Mouse (Mus musculus) left cerebral cortex, adult 18-20 months (tissue): ENCODE results near the gene Trip10. TPM values are rescaled to one million over a fixed set of nuclear protein-coding genes. Genes with fewer than 3 reads are reported as not detected.

Experiments used
- DNase-seq, 2 experiments: peaks; one replicate each; pipeline ENCODE4 v3.0.0; 2021 to 2022; ENCODE audit warnings: low spot score in 2 of 2, mixed read lengths in 1 of 2
- total RNA-seq, 2 experiments: library from RNA; stranded (reverse); gene quantifications; 2 replicates each; pipeline ENCODE4 v1.2.3; 2021

The Trip10 gene
- total RNA-seq, 2 experiments from 2014 or later: 9.5 to 10.2 TPM

DNA sequence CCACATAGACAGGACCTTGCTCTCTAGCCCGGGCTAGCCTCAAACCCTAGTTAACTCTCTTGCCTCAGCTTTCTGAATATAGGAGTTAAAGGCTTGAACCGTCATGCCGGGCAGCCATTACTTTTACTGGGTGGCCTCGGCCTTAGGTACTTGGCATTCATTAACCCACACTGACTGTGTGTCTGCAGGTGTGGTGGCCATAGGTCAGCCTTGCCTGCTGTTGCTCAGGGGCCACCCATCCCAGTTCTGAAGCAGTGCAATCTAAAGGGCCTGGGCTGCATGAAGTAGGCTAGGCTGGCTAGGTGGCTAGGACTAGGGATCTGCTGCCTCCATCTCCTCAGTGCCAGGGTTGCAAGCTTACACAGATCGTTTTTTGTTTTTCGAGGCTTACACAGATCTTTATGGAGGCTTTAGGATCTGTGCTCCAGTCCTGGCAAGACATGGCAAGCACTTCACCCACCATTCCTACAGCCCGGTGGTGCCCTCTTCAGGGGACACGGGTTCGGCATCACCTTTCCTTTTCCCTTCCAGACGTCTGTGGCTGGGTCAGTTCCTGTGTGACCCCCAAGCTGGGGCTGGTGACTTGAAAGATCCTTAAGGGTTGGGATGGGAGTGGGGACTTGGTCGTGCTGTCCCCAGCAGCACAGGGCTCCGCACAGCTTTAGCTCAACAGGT is 14.9 kb upstream of the Trip10 start:
- no peak for DNase-seq

DNA sequence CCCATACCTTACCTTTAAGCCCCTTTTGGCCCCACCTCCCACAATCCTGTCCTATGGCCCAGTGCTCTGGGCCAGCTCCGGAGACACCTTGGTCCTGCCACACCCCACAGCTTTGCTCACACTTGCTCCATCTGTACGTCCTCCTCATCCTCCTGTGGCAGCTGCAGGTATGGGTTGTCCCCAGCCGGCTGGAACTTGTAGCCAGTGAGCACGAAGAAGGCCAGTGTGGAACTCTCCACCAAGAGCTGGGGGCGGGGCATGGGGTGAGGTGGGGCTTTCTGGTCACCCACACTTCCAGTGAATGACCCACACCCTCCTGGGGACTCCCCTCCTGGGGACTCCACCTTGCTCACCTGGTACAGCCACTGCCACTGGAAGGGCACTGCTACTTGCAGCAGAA is 13.5 kb upstream of the Trip10 start:
- no peak for DNase-seq

- no peak for DNase-seq
Observed at GRCm38 (mm10) chr17:57237181-57237580, 12.1 kb upstream of the Trip10 start.

DNA sequence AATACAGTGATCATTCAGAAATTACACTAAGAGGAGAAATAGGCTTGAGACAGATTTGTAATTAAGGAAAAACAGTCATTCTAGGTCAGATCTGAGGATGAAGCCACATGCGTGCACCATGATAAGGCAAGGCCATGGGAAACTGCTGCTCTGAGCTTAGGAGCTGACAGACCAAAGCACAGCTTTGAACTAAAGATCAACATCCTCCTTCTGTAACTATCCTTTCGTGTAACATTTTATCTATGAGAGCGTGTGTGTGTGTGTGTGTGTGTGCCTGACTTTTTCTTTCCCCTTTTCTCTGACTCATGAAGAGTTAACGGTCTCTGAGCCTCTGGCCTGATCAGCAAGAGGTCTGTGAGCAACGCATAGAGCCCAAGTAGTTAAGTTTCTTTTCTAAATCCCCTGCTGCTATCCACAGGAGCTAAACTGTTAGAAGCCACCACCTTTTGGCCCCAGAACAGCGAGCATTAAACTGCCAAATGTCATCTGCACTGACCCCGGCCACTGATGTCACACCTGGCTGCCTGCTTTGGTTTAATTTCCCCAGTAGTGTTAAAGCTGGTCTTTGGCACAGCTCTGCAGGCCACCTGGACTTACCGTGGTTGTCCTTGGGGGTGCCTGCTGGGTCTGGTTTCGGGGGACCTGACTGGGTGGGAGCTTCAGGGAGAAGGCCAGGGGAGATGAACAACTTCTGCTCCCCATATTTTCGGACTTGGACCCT is 5.4 kb upstream of the Trip10 start:
- DNase-seq: no peak

DNA sequence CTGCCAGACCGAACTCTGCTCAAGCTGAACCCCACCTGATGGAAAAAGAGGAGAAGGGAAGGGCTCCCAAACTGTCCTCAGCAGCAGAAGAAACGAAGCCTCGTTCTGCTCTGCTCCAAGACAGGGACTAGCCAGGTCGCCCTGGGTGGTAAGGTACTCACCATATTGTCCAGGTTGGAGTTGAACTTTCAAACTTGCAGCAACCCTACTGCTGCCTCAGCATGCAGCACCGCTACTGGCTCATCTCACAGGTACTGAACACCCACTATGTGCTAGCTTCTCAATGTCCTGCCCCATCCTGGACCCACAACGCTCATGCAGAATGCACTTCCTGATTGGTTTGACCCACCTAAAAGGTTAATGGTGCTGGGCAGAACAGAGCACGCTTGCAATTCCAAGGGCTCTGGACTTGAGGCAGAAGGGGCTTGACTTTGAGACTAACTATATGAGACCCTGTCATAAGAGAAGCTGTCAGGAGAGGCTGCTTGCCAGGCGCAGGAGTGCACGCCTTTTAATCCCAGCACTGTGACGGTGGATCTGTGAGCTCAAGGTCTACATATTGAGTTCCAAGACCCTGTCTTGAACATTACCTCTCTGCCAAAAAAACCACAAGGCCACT is 3.8 kb upstream of the Trip10 start:
- no peak for DNase-seq

- DNase-seq: no peak
Observed at GRCm38 (mm10) chr17:57246663-57247392, 2.4 kb upstream of the Trip10 start.

GRCm38 (mm10) chr17:57247393-57248200 is 1.7 kb upstream of the Trip10 start:
- peak; percentile 84 to 93 for DNase-seq

- DNase-seq: peak; percentile 86 to 90
Observed at GRCm38 (mm10) chr17:57248201-57248699, 1.0 kb upstream of the Trip10 start, which contains the start of gene Gpr108. Gene Gpr108 (minus strand): TSS chr17:57248446.

GRCm38 (mm10) chr17:57248771-57249170 is 484 bp upstream of the Trip10 start:
- DNase-seq: peak in 1 of 2 experiments; percentile 27

DNA sequence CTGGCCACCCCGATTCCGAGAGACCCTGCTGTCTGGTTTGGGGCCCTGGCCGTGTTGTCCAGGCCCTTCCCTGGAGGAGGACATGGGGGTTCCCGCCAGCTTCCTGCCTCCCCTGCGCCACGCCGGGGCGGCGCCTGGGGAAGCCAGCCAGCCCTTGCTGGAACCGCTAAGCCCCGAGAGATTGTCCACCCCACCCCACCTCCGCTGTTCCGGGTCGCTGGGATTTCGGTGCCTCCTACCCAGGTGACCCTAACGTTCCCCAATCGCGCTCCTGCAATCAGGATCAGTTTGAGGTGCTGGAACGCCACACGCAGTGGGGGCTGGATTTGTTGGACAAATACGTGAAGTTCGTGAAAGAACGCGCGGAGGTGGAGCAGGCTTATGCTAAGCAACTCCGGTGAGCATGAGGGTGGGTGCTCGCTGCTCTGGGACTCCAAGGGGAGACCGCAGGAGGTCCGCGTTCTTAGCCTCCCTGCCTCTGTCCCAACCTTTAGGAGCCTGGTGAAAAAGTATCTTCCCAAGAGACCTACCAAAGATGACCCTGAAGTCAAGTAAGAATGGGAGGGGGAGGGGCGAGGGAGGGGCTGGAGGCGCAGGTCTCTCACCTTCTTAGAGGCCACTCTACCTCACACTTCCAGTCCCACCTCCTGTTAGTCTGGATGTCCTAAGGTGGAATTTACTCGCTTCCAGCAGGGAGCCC is 1.4 kb downstream of the Trip10 start:
- DNase-seq: peak; percentile 36 to 52

- DNase-seq: no peak
Observed at GRCm38 (mm10) chr17:57251431-57251830, 2.2 kb downstream of the Trip10 start.

DNA sequence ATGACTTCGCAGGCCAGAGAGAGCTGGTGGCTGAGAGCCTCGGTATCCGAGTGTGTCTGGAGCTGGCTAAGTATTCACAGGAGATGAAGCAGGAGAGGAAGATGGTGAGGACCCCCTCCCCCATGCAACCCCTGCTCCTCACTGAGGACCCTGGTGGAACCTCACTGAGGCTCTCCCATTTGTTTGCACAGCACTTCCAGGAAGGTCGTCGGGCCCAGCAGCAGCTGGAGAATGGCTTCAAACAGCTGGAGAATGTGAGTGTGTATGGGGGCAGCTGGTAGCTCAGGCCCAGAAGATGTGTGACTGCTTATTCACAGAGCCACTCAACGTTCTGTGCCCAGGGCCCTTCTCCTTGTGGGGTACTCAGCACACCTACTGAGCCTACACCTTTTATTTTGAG is 4.1 kb downstream of the Trip10 start:
- no peak for DNase-seq

DNA sequence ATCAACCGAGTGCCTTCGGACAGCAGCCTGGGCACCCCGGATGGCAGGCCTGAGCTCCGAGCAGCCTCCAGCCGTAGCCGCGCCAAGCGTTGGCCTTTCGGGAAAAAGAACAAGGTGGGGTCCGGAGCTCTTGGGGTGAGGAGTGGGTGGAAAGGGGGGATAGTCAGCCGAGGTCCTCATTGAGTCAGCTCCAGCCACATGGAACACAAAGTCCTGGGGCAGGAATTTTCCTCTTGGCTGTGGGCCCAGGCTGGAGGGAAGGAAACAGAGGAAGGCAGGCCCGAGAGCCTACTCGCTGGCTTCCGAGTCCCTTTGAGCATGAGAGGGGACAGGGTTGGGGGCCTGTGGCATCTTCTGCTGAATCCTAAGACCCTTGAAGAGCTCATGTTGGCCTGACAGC is 6.1 kb downstream of the Trip10 start:
- DNase-seq: no peak

DNA sequence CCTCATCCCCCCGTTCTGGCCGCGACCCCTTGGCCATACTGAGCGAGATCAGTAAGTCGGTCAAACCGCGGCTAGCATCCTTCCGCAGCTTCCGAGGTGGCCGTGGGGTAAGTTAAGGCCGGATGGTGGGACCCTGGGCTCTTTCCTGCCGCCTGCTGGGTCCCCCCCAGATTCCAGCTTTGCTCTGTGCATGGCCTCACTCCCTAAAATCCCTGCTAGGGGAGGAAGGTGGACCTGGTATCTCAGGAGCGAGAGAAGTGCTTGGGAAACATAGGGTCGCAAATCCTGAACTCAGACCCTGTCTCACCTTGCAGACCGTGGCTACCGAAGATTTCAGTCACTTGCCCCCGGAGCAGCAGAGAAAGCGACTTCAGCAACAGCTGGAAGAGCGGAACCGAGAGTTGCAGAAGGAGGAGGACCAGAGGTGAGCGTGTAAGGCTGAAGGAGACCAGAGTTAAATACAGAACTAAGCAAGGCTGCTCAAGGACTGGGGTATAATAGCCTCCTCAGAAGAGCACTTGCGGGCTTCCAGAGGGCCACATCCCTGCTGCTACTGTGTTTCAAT is 7.7 kb downstream of the Trip10 start:
- DNase-seq: no peak

- no peak for DNase-seq
Observed at GRCm38 (mm10) chr17:57258191-57258590, 8.9 kb downstream of the Trip10 start.

DNA sequence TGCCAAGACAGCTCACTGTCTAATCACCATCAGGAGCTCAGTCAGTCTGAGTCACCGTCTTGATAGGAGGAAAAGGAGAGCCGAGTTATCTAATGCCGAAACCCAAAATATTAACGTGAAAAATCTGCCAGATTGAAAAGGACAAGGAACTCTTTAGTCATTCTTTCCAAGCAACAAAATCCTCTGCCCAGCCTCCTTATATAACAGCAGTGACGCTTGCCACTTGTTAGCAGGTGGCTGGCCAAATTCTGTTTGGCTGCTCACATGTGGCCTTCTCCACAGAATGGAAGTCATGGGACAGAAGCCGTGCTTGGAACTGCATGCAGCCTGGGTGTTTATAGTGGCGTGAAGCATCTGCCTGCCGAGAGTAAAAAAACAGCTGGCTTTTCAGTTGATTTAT is 10.5 kb downstream of the Trip10 start:
- DNase-seq: peak; percentile 23 to 29

GRCm38 (mm10) chr17:57260351-57260750 is 11.1 kb downstream of the Trip10 start:
- DNase-seq: no peak

- DNase-seq: no peak
Observed at GRCm38 (mm10) chr17:57261286-57261685, 12.0 kb downstream of the Trip10 start.

GRCm38 (mm10) chr17:57261796-57262195 is 12.5 kb downstream of the Trip10 start:
- DNase-seq: no peak
